ENCODE assay signal across 19 mouse cellular contexts in genomic region chr2:179694936-179695335, GRCm38 (mm10).
DNase-seq lines count a peak whose midpoint lies in the region; ATAC-seq and TF ChIP-seq lines count a peak whose summit lies in the region.
"Had no signal": no experiment of that assay in that cellular context is flagged by ENCODE, and none has a peak within 500 bp of the region (broad histone marks: within the 10 kb centered on the region; RNA-seq: fewer than 3 reads in every experiment).

No protein-coding gene starts in this region.

- peaks cover 13% of the 10 kb centered on the region for H3K27me3 ChIP-seq in hindbrain, embryonic 12.5 days
- H3K27me3 ChIP-seq in hindbrain, embryonic 14.5 days (ENCODE audit: control insufficient read depth, insufficient read depth, low read length): no peaks in the 10 kb centered on the region
- 0 out of 2 replicates have a peak, but pooled peaks cover 2% of the 10 kb centered on the region for H3K27me3 ChIP-seq in midbrain, embryonic 13.5 days
- no peaks in the 10 kb centered on the region for H3K27me3 ChIP-seq in midbrain, postnatal 0 days (ENCODE audit: insufficient read depth, low read length)
- H3K27me3 ChIP-seq in intestine, postnatal 0 days (replicated peaks; ENCODE audit: control insufficient read depth, insufficient read depth, low read length): no peaks in the 10 kb centered on the region
- H3K27me3 ChIP-seq: CH12.LX had no signal

- no peak overlapping the region for H3K4me2 ChIP-seq in hindbrain, embryonic 12.5 days (replicated peaks)
- no peak overlapping the region for H3K4me2 ChIP-seq in hindbrain, embryonic 14.5 days (replicated peaks)
- no peak overlapping the region for H3K4me2 ChIP-seq in midbrain, embryonic 13.5 days (replicated peaks)
- no peak overlapping the region for H3K4me2 ChIP-seq in midbrain, postnatal 0 days (ENCODE audit: low read depth, low read length, poor library complexity, severe bottlenecking)
- H3K4me2 ChIP-seq in intestine, postnatal 0 days (replicated peaks; ENCODE audit: low read depth): no peak overlapping the region
- H3K4me2 ChIP-seq: embryonic facial prominence, embryonic 13.5 days; heart, embryonic 12.5 days had no signal

- 55% methylated on average over 9 of the region's 9 CpGs for WGBS in hindbrain, embryonic 12.5 days
- 40% methylated on average over 9 of the region's 9 CpGs for WGBS in hindbrain, embryonic 14.5 days
- 45% methylated on average over 9 of the region's 9 CpGs for WGBS in midbrain, embryonic 13.5 days
- 43% methylated on average over 9 of the region's 9 CpGs for WGBS in midbrain, postnatal 0 days
- 58% methylated on average over 9 of the region's 9 CpGs for WGBS in intestine, postnatal 0 days

- H3K4me1 ChIP-seq in hindbrain, embryonic 12.5 days: peaks cover 35% of the 10 kb centered on the region
- H3K4me1 ChIP-seq in hindbrain, embryonic 14.5 days (replicated peaks; ENCODE audit: control insufficient read depth, insufficient read depth, low read length): peaks cover 22% of the 10 kb centered on the region
- peaks cover 47% of the 10 kb centered on the region for H3K4me1 ChIP-seq in midbrain, embryonic 13.5 days (replicated peaks)
- peaks cover 7% of the 10 kb centered on the region; the same call in 1 of the 2 replicates for H3K4me1 ChIP-seq in midbrain, postnatal 0 days (ENCODE audit: insufficient read depth, low read length)
- no peaks in the 10 kb centered on the region for H3K4me1 ChIP-seq in intestine, postnatal 0 days (replicated peaks; ENCODE audit: control insufficient read depth, insufficient read depth, low read length)
- H3K4me1 ChIP-seq: heart, embryonic 12.5 days had no signal

- no peaks in the 10 kb centered on the region for H3K9me3 ChIP-seq in hindbrain, embryonic 12.5 days (replicated peaks)
- H3K9me3 ChIP-seq in hindbrain, embryonic 14.5 days (ENCODE audit: control insufficient read depth, low read length): no peaks in the 10 kb centered on the region
- no peaks in the 10 kb centered on the region for H3K9me3 ChIP-seq in midbrain, embryonic 13.5 days
- no peaks in the 10 kb centered on the region for H3K9me3 ChIP-seq in midbrain, postnatal 0 days (ENCODE audit: low read length)
- H3K9me3 ChIP-seq in intestine, postnatal 0 days (ENCODE audit: control insufficient read depth): no peaks in the 10 kb centered on the region
- H3K9me3 ChIP-seq: embryonic facial prominence, embryonic 13.5 days; heart, embryonic 12.5 days had no signal

- no peak for TF ChIP-seq CTCF in midbrain, postnatal 0 days (IDR thresholded peaks at IDR 0.05)
- TF ChIP-seq CTCF in brain, embryonic 14.5 days (IDR thresholded peaks at IDR 0.05; ENCODE audit: borderline replicate concordance, extremely low read depth, insufficient read depth, insufficient read length): no peak
- TF ChIP-seq CTCF in intestine, postnatal 0 days (IDR thresholded peaks at IDR 0.05; ENCODE audit: low read depth): no peak

- no peak overlapping the region for H3K4me3 ChIP-seq in hindbrain, embryonic 12.5 days
- no peak overlapping the region for H3K4me3 ChIP-seq in hindbrain, embryonic 14.5 days (replicated peaks; ENCODE audit: low read length)
- H3K4me3 ChIP-seq in midbrain, embryonic 13.5 days (replicated peaks): no peak overlapping the region
- no peak overlapping the region for H3K4me3 ChIP-seq in midbrain, postnatal 0 days (ENCODE audit: low read depth, low read length)
- no peak overlapping the region for H3K4me3 ChIP-seq in intestine, postnatal 0 days (ENCODE audit: low read depth, low read length)
- H3K4me3 ChIP-seq: embryonic facial prominence, embryonic 13.5 days; gastrocnemius, adult 2 months; heart, embryonic 12.5 days had no signal

- 0 out of 2 replicates have a peak, but pooled peaks have one; percentile 48 for ATAC-seq in hindbrain, embryonic 12.5 days (ENCODE audit: low FRiP score)
- no peak for ATAC-seq in hindbrain, embryonic 14.5 days (ENCODE audit: low FRiP score)
- no peak for ATAC-seq in midbrain, embryonic 13.5 days
- no peak for ATAC-seq in midbrain, postnatal 0 days (ENCODE audit: low FRiP score)
- no peak for ATAC-seq in intestine, postnatal 0 days
- ATAC-seq: activated CD4-positive, CD25-positive, alpha-beta regulatory T cell, adult 4 months; forebrain, embryonic 14.5 days; Patski had no signal

- no peaks in the 10 kb centered on the region for H3K36me3 ChIP-seq in hindbrain, embryonic 12.5 days
- H3K36me3 ChIP-seq in hindbrain, embryonic 14.5 days (replicated peaks; ENCODE audit: control insufficient read depth, insufficient read depth): no peaks in the 10 kb centered on the region
- no peaks in the 10 kb centered on the region for H3K36me3 ChIP-seq in midbrain, embryonic 13.5 days
- H3K36me3 ChIP-seq in midbrain, postnatal 0 days (ENCODE audit: insufficient read depth, low read length): no peaks in the 10 kb centered on the region
- no peaks in the 10 kb centered on the region for H3K36me3 ChIP-seq in intestine, postnatal 0 days (ENCODE audit: control insufficient read depth, insufficient read depth)
- H3K36me3 ChIP-seq: embryonic facial prominence, embryonic 13.5 days; heart, embryonic 12.5 days had no signal

- H3K9ac ChIP-seq in hindbrain, embryonic 12.5 days: no peak overlapping the region
- H3K9ac ChIP-seq in hindbrain, embryonic 14.5 days: no peak overlapping the region
- no peak overlapping the region for H3K9ac ChIP-seq in midbrain, embryonic 13.5 days (replicated peaks)
- H3K9ac ChIP-seq in midbrain, postnatal 0 days (replicated peaks; ENCODE audit: low read length, poor library complexity, severe bottlenecking): no peak overlapping the region
- H3K9ac ChIP-seq in intestine, postnatal 0 days (ENCODE audit: low read depth, low read length): no peak overlapping the region
- H3K9ac ChIP-seq: embryonic facial prominence, embryonic 13.5 days; heart, embryonic 12.5 days had no signal

- H3K27ac ChIP-seq in hindbrain, embryonic 12.5 days: peak overlapping the region; percentile 62
- H3K27ac ChIP-seq in hindbrain, embryonic 14.5 days: no peak overlapping the region
- 0 out of 2 replicates have a peak overlapping the region, but pooled peaks have one; percentile 41 for H3K27ac ChIP-seq in midbrain, embryonic 13.5 days
- H3K27ac ChIP-seq in midbrain, postnatal 0 days (ENCODE audit: low read depth, low read length): no peak overlapping the region
- no peak overlapping the region for H3K27ac ChIP-seq in intestine, postnatal 0 days (ENCODE audit: low read depth, low read length)
- H3K27ac ChIP-seq: embryonic facial prominence, embryonic 13.5 days; gastrocnemius, adult 2 months had no signal

- no peak for DNase-seq in hindbrain, embryonic 14.5 days (ENCODE audit: low spot score)
- DNase-seq in midbrain, postnatal 0 days (ENCODE audit: low spot score): no peak
- peak; percentile 34 for DNase-seq in brain, embryonic 14.5 days (ENCODE audit: low read depth)
- peak; percentile 45 for DNase-seq in retina, embryonic 14.5 days (ENCODE audit: low spot score)
- DNase-seq: adrenal gland, postnatal 14 days; cerebellum, adult 18-20 months; cerebellum, adult 9-11 months; cerebellum, postnatal 36 days; gastrocnemius, adult 2 months; gastrocnemius, postnatal 25 days had no signal

- no peak for TF ChIP-seq POLR2A in brain, embryonic 14.5 days (IDR thresholded peaks at IDR 0.05; ENCODE audit: borderline replicate concordance, extremely low read depth, insufficient read depth, insufficient read length, poor library complexity, severe bottlenecking)

Comparison
In these comparisons a context has a peak if more than half of its experiments do, and no peak if none do; other contexts are left out.
1. H3K27ac ChIP-seq: peak in hindbrain, embryonic 12.5 days (single experiment) and midbrain, embryonic 13.5 days (single experiment); none in hindbrain, embryonic 14.5 days (single experiment), midbrain, postnatal 0 days (single experiment) and intestine, postnatal 0 days (single experiment).
2. DNase-seq: peak in brain, embryonic 14.5 days (single experiment) and retina, embryonic 14.5 days (single experiment); none in hindbrain, embryonic 14.5 days (single experiment) and midbrain, postnatal 0 days (single experiment).